Mouse (Mus musculus) brain, embryonic 14.5 days (tissue): ENCODE measurements at regions not wholly inside any gene's neighbourhood (a gene's known extent, or its start where the extent isn't known, plus 50 kb on each side); places are given as distances from the start of the nearest gene placed in this dataset.

Experiments
- CTCF ChIP-seq: fragments of 200-500 bp; IDR thresholded peaks from 2 replicates; pipeline ENCODE4 v1.5.1; 2012; ENCODE audit warnings: inconsistent platforms, mild to moderate bottlenecking, moderate library complexity, borderline replicate concordance; ENCODE audit not compliant: insufficient read depth, insufficient read length; ENCODE audit errors: extremely low read depth
- POLR2A ChIP-seq: fragments of 200-500 bp; IDR thresholded peaks from 2 replicates; pipeline ENCODE4 v1.6.1; 2012; ENCODE audit warnings: mild to moderate bottlenecking, inconsistent platforms, borderline replicate concordance; ENCODE audit not compliant: poor library complexity, insufficient read depth, insufficient read length, severe bottlenecking; ENCODE audit errors: extremely low read depth

DNA sequence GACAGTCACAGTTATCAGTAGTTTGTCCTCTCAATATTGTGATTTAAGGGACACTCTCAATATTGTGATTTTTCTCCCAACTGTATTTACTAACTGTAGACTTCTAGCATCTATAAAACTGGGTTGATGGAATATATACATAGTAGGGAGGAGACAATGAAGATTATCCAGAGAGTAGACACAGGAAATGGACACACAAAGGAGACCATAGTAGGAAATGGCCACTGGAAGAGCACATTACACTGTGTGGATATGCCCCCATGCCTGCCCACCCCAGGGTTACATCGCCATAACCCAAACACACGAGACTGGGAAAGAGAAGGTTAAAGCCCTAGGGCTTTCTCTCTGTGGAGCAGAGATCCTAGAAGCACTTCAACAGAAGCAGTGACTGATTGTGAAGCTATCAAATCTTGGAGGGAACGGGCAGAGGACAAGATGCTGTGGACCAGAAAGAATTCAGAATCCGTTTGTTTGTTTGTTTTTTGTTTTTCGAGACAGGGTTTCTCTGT is 71.0 kb upstream of the Cpm start:
- TF ChIP-seq POLR2A = no peak
- no peak for TF ChIP-seq CTCF
